Mouse (Mus musculus) limb, embryonic 15.5 days (tissue): ENCODE measurements around the gene Mex3d. TPM values are rescaled to one million over a fixed set of nuclear protein-coding genes. Genes with fewer than 3 reads are reported as not detected.
"Not testable (repeated sequence)": the region's sequence is repeated elsewhere in the genome, so short reads cannot be mapped to it uniquely, and the experiment has no call there.

Experiments used
- ATAC-seq: fragments of 200-750 bp; cut with Nextera tagmentation; 2 replicates; pipeline ENCODE4 v1.8.0; 2017; ENCODE audit warnings: low read depth, moderate TSS enrichment; ENCODE audit not compliant: insufficient number of reproducible peaks, low FRiP score, low TSS enrichment
- H3K27ac ChIP-seq: fragments of 300-500 bp; sonication (generic); 2 replicates; pipeline ENCODE4 v1.5.1; 2015; ENCODE audit warnings: moderate library complexity, mild to moderate bottlenecking, inconsistent platforms
- H3K27me3 ChIP-seq: fragments of 300-500 bp; sonication (generic); 2 replicates; pipeline ENCODE4 v1.6.1; 2015; ENCODE audit warnings: inconsistent platforms
- H3K36me3 ChIP-seq: fragments of 300-500 bp; sonication (generic); 2 replicates; pipeline ENCODE4 v1.6.1; 2015; ENCODE audit warnings: inconsistent platforms
- H3K4me1 ChIP-seq: fragments of 300-500 bp; sonication (generic); 2 replicates; pipeline ENCODE4 v1.6.1; 2015; ENCODE audit warnings: inconsistent platforms
- H3K4me2 ChIP-seq: fragments of 300-500 bp; sonication (generic); 2 replicates; pipeline ENCODE4 v1.6.1; 2015; ENCODE audit warnings: mild to moderate bottlenecking, inconsistent platforms
- H3K4me3 ChIP-seq: fragments of 300-500 bp; sonication (generic); 2 replicates; pipeline ENCODE4 v1.5.1; 2015; ENCODE audit warnings: mild to moderate bottlenecking, inconsistent platforms
- H3K9ac ChIP-seq: fragments of 300-500 bp; sonication (generic); 2 replicates; pipeline ENCODE4 v1.6.1; 2015; ENCODE audit warnings: inconsistent platforms
- H3K9me3 ChIP-seq: fragments of 300-500 bp; sonication (generic); 2 replicates; pipeline ENCODE4 v1.6.1; 2016; ENCODE audit warnings: inconsistent platforms
- WGBS: fragments of 180-500 bp; shearing (Covaris S2); methylation state at CpG from one replicate; pipeline ENCODE4 v1.1.7; 2015; 5-methylcytosine and 5-hydroxymethylcytosine counted together
- polyA plus RNA-seq: library from polyadenylated mRNA; unstranded; fragments of >200 nt; fragmentation: Nextera tagmentation; extraction: Ambion mirVana; gene quantifications from 2 replicates; pipeline ENCODE4 v1.2.1, GENCODE M21; 2015

Gene Mex3d
- polyA plus RNA-seq, 1 experiment from 2014 or later = 6.8 TPM

- H3K4me1 ChIP-seq = peaks cover 55% of the 10 kb centered on the region
- H3K27me3 ChIP-seq = peaks cover 97% of the 10 kb centered on the region
- H3K9ac ChIP-seq = 0 out of 2 replicates have a peak overlapping the region, but pooled peaks have one; percentile 28
- no peak for ATAC-seq
- WGBS = 11% methylated on average over 17 of the region's 17 CpGs
- H3K4me3 ChIP-seq = peak overlapping the region; percentile 38
- no peak overlapping the region for H3K27ac ChIP-seq
- no peaks in the 10 kb centered on the region for H3K9me3 ChIP-seq
- H3K4me2 ChIP-seq = peak overlapping the region; percentile 52
- no peaks in the 10 kb centered on the region for H3K36me3 ChIP-seq
These were observed 39.9 kb downstream of the Mex3d start for GRCm38 (mm10) chr10:80347514-80347967.

DNA sequence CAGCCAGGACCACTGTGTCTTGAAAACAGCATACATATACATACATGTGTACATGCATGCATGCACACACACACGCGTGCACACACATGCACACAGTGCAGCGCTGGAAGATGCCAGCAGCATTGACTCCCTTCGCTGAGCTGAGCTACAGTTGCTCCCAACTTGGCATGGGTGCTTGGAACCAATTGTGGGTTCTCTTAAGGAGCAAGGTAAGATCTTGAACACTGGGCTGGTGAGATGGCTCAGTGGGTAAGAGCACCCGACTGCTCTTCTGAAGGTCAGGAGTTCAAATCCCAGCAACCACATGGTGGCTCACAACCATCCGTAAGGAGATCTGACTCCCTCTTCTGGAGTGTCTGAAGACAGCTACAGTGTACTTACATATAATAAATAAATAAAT is 41.5 kb downstream of the Mex3d start:
- not testable (repeated sequence) for H3K4me3 ChIP-seq, H3K9ac ChIP-seq, H3K4me2 ChIP-seq, H3K27ac ChIP-seq, H3K9me3 ChIP-seq, H3K36me3 ChIP-seq, ATAC-seq
- 83% methylated on average over 6 of the region's 6 CpGs for WGBS
- H3K4me1 ChIP-seq = peaks cover 71% of the 10 kb centered on the region
- H3K27me3 ChIP-seq = peaks cover 97% of the 10 kb centered on the region

GRCm38 (mm10) chr10:80345122-80345521 is 42.3 kb downstream of the Mex3d start:
- Histone ChIP-seq H3K27ac (no peak overlapping the region), H3K9ac (no peak overlapping the region), H3K9me3 (no peaks in the 10 kb centered on the region), H3K4me2 (peak overlapping the region; percentile 31), H3K4me1 (peaks cover 75% of the 10 kb centered on the region), H3K4me3 (peak overlapping the region; percentile 16), H3K36me3 (no peaks in the 10 kb centered on the region), H3K27me3 (peaks cover 97% of the 10 kb centered on the region)
- no peak for ATAC-seq
- WGBS = 2% methylated on average over 16 of the region's 16 CpGs

- 0 out of 2 replicates have a peak overlapping the region, but pooled peaks have one; percentile 22 for H3K27ac ChIP-seq
- ATAC-seq = no peak
- H3K4me1 ChIP-seq = peaks cover 79% of the 10 kb centered on the region
- no peak overlapping the region for H3K9ac ChIP-seq
- H3K27me3 ChIP-seq = peaks cover 88% of the 10 kb centered on the region
- WGBS = 41% methylated on average over 9 of the region's 9 CpGs
- H3K4me3 ChIP-seq = no peak overlapping the region
- no peaks in the 10 kb centered on the region for H3K9me3 ChIP-seq
- H3K36me3 ChIP-seq = no peaks in the 10 kb centered on the region
- H3K4me2 ChIP-seq = peak overlapping the region; percentile 31; the same call in 1 of the 2 replicates
These were observed 43.3 kb downstream of the Mex3d start for GRCm38 (mm10) chr10:80344131-80344661.

DNA sequence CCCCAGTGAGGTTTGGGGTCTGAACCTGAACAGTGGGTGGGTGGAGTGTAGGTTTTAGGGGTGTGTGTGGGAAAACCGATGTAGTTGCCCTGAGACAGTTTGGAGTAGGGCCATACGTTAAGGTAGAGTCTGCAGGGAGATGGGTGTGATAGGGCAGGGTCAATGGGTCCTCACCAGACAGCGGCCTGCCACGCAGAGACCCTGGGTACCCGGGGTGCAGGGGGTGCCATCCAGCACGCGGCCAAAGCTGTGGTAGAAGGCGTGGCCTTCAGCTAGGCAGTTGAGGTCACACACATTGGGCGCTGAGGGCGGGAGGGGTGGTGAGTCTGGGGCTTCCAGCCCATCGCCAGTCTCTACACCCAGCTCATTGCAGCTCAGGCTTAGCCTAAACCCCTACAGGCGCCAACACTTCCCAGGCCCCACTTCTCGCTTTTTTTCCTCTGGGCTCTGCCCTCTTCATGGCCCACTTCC is 44.0 kb downstream of the Mex3d start:
- H3K4me1 ChIP-seq = peaks cover 71% of the 10 kb centered on the region
- H3K4me3 ChIP-seq = peak overlapping the region; percentile 33
- 25% methylated on average over 13 of the region's 13 CpGs for WGBS

DNA sequence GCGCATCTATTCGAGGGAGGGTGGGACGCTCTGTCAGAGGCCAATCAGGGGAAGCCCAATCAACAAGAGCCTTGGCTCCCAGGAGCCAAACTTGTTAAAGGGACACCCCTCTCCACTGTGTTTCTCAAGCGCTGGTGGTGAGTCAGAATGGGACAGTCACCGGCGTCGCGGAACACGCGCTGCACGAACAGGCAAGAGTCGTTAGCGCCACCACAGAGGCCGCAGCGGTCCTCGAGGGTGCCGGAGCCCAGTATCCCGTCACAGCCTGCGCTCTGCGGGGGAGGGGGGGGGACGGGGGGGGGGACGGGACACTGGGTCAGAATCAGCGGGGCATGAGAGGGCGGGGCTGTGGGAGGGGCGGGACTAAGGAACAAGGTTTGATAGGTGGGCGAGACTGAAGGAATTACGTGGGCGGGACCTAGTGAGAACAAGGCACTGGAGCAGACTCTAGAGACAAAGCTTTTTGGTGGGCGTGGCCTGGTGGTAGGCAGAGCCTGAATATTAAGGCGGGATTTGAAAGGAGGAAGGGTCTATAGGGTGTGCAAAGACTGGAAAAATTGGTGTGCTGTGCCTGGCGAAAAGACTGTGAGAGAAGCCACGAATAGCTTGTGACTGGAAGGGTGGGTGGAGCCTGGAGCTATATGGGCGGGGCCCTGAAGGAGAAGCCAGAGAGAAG is 44.6 kb downstream of the Mex3d start:
- peak overlapping the region; percentile 33 for H3K4me3 ChIP-seq
- no peaks in the 10 kb centered on the region for H3K9me3 ChIP-seq
- no peak overlapping the region for H3K9ac ChIP-seq
- WGBS = under 1% methylated on average over 33 of the region's 33 CpGs
- peak overlapping the region; percentile 55 for H3K4me2 ChIP-seq
- H3K36me3 ChIP-seq = no peaks in the 10 kb centered on the region
- ATAC-seq = peak; percentile 66
- H3K4me1 ChIP-seq = peaks cover 66% of the 10 kb centered on the region
- H3K27ac ChIP-seq = no peak overlapping the region; the same call in 1 of the 2 replicates
- peaks cover 77% of the 10 kb centered on the region for H3K27me3 ChIP-seq

More for the DNA sequence above, 44.0 kb downstream of the Mex3d start:
- ATAC-seq = no peak
- no peak overlapping the region for H3K9ac ChIP-seq
- peak overlapping the region; percentile 55 for H3K4me2 ChIP-seq
- no peaks in the 10 kb centered on the region for H3K36me3 ChIP-seq
- H3K27ac ChIP-seq = no peak overlapping the region; the same call in 1 of the 2 replicates
- no peaks in the 10 kb centered on the region for H3K9me3 ChIP-seq
- peaks cover 81% of the 10 kb centered on the region for H3K27me3 ChIP-seq

DNA sequence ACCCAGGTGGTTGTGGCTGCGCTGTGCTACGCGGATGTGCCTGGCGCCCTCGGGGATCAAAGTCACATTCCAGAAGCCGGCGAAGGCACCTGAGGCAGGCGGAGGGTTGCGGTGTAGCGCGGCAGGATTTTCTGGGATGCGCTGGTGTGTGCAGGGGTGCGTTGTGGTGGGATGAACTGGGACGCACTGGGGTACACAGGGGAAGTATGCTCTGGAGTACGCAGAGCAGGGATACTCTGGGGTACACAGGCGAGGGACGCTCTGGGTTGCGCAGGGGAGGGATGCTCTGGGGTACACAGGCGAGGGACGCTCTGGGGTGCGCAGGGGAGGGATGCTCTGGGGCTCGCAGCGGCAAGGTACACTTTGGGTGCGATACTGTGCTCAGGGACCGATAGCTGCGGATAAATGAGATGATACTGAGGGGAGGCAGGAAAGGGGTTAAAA is 45.1 kb downstream of the Mex3d start:
- peaks cover 60% of the 10 kb centered on the region for H3K4me1 ChIP-seq
- peak overlapping the region; percentile 55 for H3K4me2 ChIP-seq
- H3K27me3 ChIP-seq = peaks cover 73% of the 10 kb centered on the region
- H3K9me3 ChIP-seq = no peaks in the 10 kb centered on the region
- WGBS = 3% methylated on average over 26 of the region's 26 CpGs
- no peaks in the 10 kb centered on the region for H3K36me3 ChIP-seq
- H3K27ac ChIP-seq = no peak overlapping the region
- H3K9ac ChIP-seq = no peak overlapping the region
- no peak for ATAC-seq
- peak overlapping the region; percentile 33 for H3K4me3 ChIP-seq

- Histone ChIP-seq H3K4me2 (peak overlapping the region; percentile 55), H3K9me3 (no peaks in the 10 kb centered on the region), H3K4me1 (peaks cover 58% of the 10 kb centered on the region), H3K36me3 (no peaks in the 10 kb centered on the region), H3K4me3 (peak overlapping the region; percentile 33), H3K9ac (no peak overlapping the region), H3K27me3 (peaks cover 69% of the 10 kb centered on the region), H3K27ac (no peak overlapping the region)
- whole genome bisulfite sequencing = 4% methylated on average over 47 of the region's 47 CpGs
- ATAC-seq = no peak
These were observed 45.8 kb downstream of the Mex3d start for GRCm38 (mm10) chr10:80341491-80342304.

DNA sequence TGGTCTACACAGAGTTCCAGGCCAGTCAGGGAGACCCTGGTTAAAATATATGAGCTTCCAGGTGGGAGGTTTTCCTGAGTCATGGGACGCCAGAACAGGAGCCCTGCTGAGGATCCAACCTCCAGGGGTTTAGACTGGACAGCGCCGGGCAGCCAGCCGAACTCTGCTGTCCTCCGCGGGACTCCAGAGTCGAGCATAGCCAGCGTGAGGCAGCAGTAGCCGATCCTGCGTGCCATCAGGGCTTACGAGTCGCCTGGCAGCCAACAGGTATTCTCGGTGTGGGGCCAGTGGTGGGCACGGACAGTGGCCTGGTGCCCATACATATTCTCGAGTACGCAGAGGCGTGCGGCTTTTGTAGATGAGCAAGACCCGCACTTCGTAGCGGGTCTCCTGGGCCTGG is 46.4 kb downstream of the Mex3d start:
- H3K36me3 ChIP-seq = no peaks in the 10 kb centered on the region
- no peaks in the 10 kb centered on the region for H3K9me3 ChIP-seq
- H3K4me2 ChIP-seq = no peak overlapping the region
- no peak overlapping the region for H3K27ac ChIP-seq
- no peak for ATAC-seq
- WGBS = 19% methylated on average over 21 of the region's 21 CpGs
- H3K4me3 ChIP-seq = no peak overlapping the region
- H3K9ac ChIP-seq = no peak overlapping the region
- H3K4me1 ChIP-seq = peaks cover 61% of the 10 kb centered on the region
- peaks cover 63% of the 10 kb centered on the region for H3K27me3 ChIP-seq

DNA sequence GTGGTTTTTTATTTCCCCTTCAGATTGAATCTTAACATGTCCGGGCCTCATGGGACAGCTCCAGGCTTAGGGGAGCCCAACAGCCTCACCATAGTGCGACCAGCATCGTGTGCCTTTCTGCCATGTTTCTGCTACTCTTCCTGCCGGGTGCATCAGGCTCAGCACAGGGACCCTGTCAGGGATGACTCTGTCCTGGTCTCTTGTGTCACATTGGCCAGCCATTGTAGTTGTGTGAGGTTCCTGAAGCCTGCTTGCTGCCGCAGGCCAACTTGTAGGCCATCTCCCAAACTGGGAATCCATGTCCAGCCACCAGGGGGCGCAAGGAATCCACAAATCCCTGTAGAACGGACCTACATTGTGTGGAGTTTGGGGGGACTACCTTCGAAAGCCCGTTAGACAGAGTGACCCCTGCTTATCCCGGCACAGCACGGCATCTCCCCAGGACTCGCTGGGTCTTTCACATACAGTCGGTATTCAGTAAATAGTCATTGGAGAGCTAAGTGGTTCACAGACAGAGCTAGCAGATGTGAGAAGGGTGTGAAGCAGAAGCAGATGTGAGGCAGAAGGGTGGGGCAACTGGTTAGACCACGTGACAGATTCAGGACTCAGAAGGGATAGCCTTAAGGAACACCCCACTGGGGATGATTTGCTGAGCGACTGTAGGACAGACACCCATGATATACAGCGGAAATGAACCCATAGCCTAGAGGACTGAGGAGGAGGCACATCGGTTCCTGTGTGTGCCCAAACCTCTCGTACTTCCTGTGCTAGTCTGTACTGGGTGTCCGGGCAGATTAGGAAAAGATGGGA is 47.3 kb downstream of the Mex3d start:
- Histone ChIP-seq H3K36me3 (no peaks in the 10 kb centered on the region), H3K9ac (no peak overlapping the region), H3K9me3 (no peaks in the 10 kb centered on the region), H3K4me1 (peaks cover 58% of the 10 kb centered on the region), H3K27me3 (peaks cover 54% of the 10 kb centered on the region), H3K27ac (no peak overlapping the region), H3K4me3 (no peak overlapping the region), H3K4me2 (peak overlapping the region; percentile 34)
- WGBS = 20% methylated on average over 19 of the region's 19 CpGs
- ATAC-seq = 0 out of 2 replicates have a peak, but pooled peaks have one; percentile 8

DNA sequence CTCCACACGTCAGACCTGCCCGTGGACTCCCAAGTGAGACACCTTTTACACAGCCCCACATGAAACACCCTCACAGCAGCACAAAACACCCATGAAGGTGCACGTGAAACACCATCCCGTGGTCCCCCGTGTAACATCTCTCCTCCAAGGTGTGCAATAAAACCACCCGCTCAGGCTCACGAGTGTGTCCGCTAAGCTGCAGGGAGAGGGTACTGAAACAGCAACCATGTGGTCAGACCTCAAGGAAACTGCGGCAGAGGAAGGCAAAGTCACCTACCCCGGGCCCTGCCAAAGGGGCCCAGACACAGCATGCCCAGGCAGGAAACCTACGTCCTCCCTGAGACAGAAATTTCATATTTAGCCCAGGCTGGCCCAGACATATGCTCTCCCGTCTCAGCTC is 51.2 kb downstream of the Mex3d start:
- H3K9ac ChIP-seq = no peak overlapping the region
- no peaks in the 10 kb centered on the region for H3K9me3 ChIP-seq
- 70% methylated on average over 12 of the region's 12 CpGs for WGBS
- H3K4me1 ChIP-seq = peaks cover 24% of the 10 kb centered on the region
- no peak overlapping the region for H3K27ac ChIP-seq
- H3K36me3 ChIP-seq = no peaks in the 10 kb centered on the region
- H3K27me3 ChIP-seq = peaks cover 34% of the 10 kb centered on the region
- H3K4me3 ChIP-seq = no peak overlapping the region
- H3K4me2 ChIP-seq = no peak overlapping the region
- ATAC-seq = no peak
